Mouse (Mus musculus): ENCODE measurements at regions not wholly inside any gene's neighbourhood (a gene's known extent, or its start where the extent isn't known, plus 50 kb on each side); places are given as distances from the start of the nearest gene placed in this dataset.
A peak's percentile ranks its signal among the peaks of the same experiment; 100 is the strongest.

- intact Hi-C loops (cut with DNase I) = no loop called here
- no peak for DNase-seq (ENCODE audit: low spot score in 2 of 2)
These were observed 69.6 kb downstream of the Cldn1 start for GRCm38 (mm10) chr16:26302045-26302444.

DNA sequence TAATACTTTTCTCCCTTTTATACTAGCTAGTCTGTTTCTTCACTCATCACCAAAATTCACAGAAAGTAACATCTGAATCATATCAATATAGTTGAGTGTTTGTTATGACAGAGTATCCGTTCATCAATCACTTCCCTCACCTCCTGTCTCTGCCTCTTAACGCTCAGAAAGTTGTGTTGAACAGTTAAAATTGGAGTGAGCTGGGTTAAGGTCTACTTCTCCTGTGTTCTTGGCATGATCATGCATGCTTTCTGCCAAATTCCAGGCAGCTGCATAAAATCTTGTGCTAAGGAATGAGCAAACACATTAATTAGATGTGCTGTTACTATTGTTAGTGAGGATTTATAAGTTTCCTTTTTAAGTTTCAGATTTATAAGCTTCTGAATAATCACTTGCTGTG lies 79.9 kb downstream of the Cldn1 start:
- DNase-seq (ENCODE audit: low spot score in 2 of 2) = no peak

DNA sequence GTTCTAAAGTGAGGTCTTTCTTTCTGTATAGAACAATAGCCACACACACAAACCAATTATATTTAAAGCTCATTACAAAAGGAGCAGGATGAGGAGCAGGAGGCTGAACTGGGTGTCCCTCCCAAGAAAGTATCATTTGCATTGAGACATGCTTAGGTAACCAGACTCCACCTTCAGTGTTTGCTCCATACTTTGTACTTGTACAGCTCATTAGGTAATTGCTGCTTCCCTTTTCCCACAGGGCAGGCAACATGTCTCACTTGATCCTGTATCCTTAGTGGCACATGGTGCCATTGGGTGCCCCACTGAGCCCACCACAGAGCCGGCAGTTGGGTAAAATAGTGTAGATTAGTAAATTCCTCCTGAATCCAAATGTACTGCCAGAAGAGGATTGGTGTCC lies 86.0 kb downstream of the Cldn1 start:
- intact Hi-C loops (cut with DNase I) = no loop called here
- DNase-seq (ENCODE audit: low spot score in 2 of 2) = no peak

More for the DNA sequence above, 79.9 kb downstream of the Cldn1 start:
- intact Hi-C loops (cut with DNase I) = no loop called here

DNA sequence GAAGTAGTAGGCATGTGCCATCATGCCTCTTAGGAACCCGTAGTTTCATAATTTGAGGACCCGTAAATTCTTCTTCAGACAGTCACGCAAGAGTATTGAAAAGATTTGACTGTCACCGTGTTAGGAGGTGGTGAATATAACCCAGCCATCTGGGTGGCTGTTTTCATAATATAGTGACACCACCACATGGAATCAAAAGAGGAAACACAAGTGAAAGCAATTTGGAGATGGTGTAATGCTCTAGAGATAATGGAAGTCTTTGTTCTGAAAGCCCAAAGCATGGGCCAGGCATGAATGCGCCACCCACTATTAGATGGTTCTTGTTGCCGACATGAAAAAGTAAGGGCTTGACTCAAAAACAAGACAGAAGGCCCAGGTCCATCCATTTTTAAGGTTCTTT lies 86.9 kb downstream of the Cldn1 start:
- no peak for DNase-seq (ENCODE audit: low spot score in 2 of 2)
- intact Hi-C loops (cut with DNase I) = no loop called here

GRCm38 (mm10) chr16:26282418-26282817 lies 89.2 kb downstream of the Cldn1 start:
- intact Hi-C loops (cut with DNase I) = no loop called here
- DNase-seq (ENCODE audit: low spot score in 2 of 2) = no peak

DNA sequence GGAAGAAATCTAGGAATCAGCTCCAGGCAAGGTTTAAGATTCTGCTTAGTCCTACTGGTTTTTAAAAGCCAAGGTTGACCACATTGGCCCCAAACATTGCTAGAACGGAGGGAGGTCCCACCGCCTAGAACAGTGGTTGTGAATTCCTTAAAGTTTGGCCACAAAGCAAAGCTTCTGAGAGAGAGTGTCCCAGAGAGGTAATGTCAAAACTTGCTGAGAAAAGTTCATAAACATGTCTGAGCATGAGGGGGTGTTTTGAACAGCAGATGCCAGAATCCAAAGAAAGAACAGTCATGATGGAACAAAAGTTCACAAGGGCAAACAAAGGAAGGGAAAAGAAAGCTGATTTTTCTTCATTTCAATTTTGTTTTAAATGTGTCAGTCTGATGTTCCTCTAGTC lies 90.1 kb downstream of the Cldn1 start:
- no peak for DNase-seq (ENCODE audit: low spot score in 2 of 2)
- intact Hi-C loops (cut with DNase I) = no loop called here

DNA sequence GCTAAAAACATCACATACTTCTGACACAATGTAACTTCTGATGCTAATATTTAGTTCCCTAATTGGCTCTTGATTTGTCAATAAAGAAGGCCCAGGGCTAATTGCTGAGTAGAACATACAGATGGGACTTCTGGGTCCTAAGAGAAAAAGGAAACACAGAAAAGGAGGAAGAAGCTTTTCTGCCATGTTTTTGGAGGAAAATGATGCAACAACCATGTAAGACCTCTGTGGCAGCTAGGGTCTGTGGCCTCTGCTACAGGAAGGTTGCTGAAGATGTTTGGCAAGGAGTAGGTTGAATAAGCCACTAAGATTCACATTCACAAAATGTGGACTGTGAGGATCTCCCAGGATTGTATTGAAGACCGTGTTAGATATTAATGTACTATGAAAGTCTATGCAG lies 94.9 kb downstream of the Cldn1 start:
- intact Hi-C loops (cut with DNase I) = no loop called here
- DNase-seq (ENCODE audit: low spot score in 2 of 2) = no peak

GRCm38 (mm10) chr16:26252824-26253223 lies 118.8 kb downstream of the Cldn1 start:
- no peak for DNase-seq (ENCODE audit: low spot score in 2 of 2)
- intact Hi-C loops (cut with DNase I) = loop anchor here (5.0 kb wide), 2 partner anchors 119 to 524 kb away; partner anchors contain the start of gene Cldn1

DNA sequence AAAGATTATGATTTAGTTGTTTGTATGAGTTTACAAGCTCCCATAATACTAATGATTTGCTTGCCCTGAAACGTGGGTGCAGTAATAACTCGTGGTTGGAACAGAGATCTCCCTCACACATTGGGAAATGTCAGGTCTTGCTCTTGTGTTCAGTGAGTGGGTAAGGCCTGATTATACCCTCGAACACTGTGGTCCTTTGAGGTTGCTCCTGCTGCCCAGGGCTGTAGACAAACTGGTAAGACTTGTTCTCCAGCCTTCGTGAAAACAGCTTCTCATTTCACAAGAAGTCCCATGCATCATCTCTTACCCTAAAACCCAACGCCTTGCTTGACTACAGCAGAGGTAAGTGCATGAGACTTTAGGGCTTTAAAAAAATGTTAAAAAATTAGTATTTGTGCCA lies 119.9 kb downstream of the Cldn1 start:
- no peak for DNase-seq (ENCODE audit: low spot score in 2 of 2)
- intact Hi-C loops (cut with DNase I) = loop anchor here (5.0 kb wide), 2 partner anchors 121 to 526 kb away; partner anchors contain the start of gene Cldn1

GRCm38 (mm10) chr16:26251027-26251426 lies 120.6 kb downstream of the Cldn1 start:
- DNase-seq (ENCODE audit: low spot score in 2 of 2) = no peak
- intact Hi-C loops (cut with DNase I) = loop anchor here (5.0 kb wide), 2 partner anchors 121 to 526 kb away; partner anchors contain the start of gene Cldn1

DNA sequence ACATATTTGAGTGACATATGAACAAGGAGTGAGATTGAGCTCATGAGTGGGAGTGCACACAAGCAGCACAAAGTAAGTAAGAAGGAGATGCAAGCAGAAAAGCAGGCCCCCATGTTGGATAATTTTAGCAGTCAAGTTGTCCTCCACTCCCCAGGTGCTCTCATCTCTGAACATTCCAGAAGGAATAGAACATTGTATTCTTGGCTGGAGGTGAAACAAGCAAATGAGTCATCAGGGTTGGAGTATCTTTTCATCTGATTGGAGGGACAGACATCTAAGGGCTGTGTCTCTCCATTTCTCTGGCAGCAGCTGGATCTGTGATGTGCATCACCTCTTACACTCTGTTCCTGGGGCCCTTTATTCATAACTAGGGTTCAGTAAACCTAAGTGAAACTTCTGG lies 122.7 kb downstream of the Cldn1 start:
- DNase-seq (ENCODE audit: low spot score in 2 of 2) = peak in 1 of 2 experiments; percentile 19
- intact Hi-C loops (cut with DNase I) = no loop called here

DNA sequence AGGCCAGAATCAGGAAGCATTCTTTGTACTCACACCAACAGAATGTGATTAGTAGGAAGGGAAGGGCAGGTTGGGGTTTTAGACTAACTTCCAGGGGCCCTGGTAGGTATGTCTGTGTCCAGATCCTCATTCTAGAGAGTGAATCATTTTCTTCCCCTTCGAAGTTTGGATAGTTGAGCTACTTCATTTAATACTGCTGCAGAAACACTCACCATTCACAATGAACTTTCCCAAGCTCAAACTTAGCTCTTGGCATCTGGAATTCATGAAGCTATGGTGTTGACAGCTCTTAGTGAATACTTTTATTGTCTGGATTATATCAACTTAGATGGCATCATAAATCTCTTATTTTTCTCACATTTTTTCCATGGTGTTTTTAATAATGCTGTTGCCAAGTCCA lies 123.7 kb downstream of the Cldn1 start:
- intact Hi-C loops (cut with DNase I) = no loop called here
- DNase-seq (ENCODE audit: low spot score in 2 of 2) = no peak

GRCm38 (mm10) chr16:26235239-26235638 lies 129.7 kb upstream of the P3h2 start:
- DNase-seq (ENCODE audit: low spot score in 2 of 2) = no peak
- intact Hi-C loops (cut with DNase I) = loop anchor here (2.0 to 10.0 kb wide), 5 partner anchors 136 to 1220 kb away; partner anchors contain the start of gene Cldn1

- DNase-seq (ENCODE audit: low spot score in 2 of 2) = peak; percentile 85 to 93
- intact Hi-C loops (cut with DNase I) = loop anchor here (1.0 to 10.0 kb wide), 5 partner anchors 137 to 1221 kb away; partner anchors contain the start of gene Cldn1
These were observed 128.5 kb upstream of the P3h2 start for GRCm38 (mm10) chr16:26234113-26234512.

DNA sequence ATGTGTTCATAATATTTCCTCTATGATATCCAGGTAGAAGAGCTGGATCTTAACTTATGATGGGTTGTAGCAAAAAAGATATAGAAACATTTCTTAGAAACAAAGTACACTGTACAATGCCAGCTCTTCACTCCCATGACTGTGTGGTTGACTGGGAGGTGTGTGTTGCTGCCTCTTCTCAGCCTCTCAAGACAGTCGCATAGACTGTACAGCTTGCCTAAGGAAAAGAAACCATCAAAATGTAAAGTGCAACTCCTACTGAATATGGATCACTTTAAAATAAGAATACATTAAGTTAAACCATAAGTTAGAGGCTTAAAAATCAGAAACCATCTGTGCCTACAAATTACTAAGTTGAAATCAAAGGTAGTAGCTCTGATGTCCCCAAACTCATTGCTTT lies 125.5 kb upstream of the P3h2 start:
- DNase-seq (ENCODE audit: low spot score in 2 of 2) = peak in 1 of 2 experiments; percentile 44
- intact Hi-C loops (cut with DNase I) = loop anchor here (10.0 kb wide), 2 partner anchors 674 to 1224 kb away; no protein-coding TSS in a partner anchor

- intact Hi-C loops (cut with DNase I) = no loop called here
- no peak for DNase-seq (ENCODE audit: low spot score in 2 of 2)
These were observed 105.8 kb upstream of the P3h2 start for GRCm38 (mm10) chr16:26211418-26211817.

DNA sequence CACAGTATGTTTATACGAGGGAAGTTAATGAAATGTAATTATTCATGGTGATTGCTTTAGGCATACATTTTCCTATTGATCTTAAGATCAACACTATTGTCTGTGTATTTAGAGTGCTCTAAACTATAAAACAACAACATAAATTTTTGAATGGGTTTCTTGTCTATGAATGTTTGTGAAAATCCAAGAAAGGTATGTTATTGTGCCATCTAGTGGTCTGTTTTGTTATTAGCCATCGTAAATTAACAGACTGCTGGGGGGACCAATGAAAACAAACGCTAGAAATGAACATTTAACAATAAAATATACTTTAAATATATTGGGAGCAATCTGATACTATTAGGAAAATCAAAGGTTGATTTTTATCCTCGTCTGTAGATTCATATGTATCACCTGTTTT lies 93.5 kb upstream of the P3h2 start:
- intact Hi-C loops (cut with DNase I) = loop anchor here (1.0 to 10.0 kb wide), 3 partner anchors 176 to 824 kb away; no protein-coding TSS in a partner anchor
- peak in 1 of 2 experiments; percentile 16 for DNase-seq (ENCODE audit: low spot score in 2 of 2)

- no peak for DNase-seq (ENCODE audit: low spot score in 2 of 2)
- intact Hi-C loops (cut with DNase I) = loop anchor here (10.0 kb wide), 1 partner anchor 822 kb away; no protein-coding TSS in a partner anchor
These were observed 90.8 kb upstream of the P3h2 start for GRCm38 (mm10) chr16:26196345-26196744.

DNA sequence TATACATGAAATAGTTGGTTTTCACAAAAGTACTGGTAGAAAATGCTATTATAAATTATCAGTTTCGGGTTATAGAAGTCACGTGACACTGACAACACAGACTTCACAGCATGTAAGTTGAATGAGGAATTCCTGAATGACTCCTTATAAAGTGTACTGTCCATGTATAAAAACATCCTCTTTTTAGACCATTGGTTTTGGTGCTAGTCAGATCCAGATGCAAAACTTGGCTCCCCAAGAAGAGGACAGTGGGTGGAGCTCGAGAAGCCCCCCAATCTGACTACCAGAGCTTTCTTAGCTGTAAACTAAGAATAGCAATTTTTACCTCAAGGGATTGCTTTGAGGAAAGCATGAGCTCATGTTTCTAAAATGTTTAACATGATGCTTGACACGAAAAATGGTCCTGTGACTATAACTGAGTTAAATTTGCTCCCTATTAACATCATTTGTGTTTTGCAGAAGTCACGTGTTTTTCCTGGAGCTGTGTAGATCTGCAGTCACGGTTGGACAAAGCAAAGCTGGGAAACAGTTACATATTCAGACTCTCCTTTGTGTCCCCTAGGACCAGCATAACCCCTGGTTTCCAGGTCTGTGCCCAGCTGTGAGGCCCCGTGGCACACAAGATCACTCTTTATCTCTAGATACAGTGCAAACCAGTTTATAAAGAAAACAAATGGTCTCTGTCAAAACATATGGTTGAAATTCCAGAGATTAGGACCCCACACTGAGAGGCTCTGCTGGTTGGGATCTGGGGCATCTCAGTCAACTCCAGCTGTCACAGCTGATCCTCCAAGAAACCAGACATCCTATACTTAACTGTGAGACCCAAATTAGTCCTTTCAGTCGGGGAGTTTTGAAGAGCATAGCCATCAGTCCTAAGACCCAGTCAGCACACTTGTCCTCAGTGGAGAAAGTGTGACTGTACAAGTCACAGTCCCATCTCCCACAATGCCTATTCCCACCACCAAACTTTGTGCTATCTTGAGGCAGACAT lies 80.0 kb upstream of the P3h2 start:
- intact Hi-C loops (cut with DNase I) = no loop called here
- no peak for DNase-seq (ENCODE audit: low spot score in 2 of 2)

- DNase-seq (ENCODE audit: low spot score in 2 of 2) = no peak
These were observed 79.2 kb upstream of the P3h2 start for GRCm38 (mm10) chr16:26184647-26185262.

More at GRCm38 (mm10) chr16:26184647-26185262, 79.2 kb upstream of the P3h2 start:
- intact Hi-C loops (cut with DNase I) = no loop called here

All from left cerebral cortex, postnatal 25 days (tissue).